Mouse (Mus musculus) cerebellum, adult 2 months (tissue): Measurements from ENCODE around the gene Gm26661. TPM values are rescaled to one million over a fixed set of nuclear protein-coding genes. Genes with fewer than 3 reads are reported as not detected.

ENCODE experiments used
- DNase-seq, 2 experiments: peaks; one replicate each; pipeline ENCODE4 v3.0.0; 2021
- H3K27ac ChIP-seq: fragments of 200-500 bp; 2 replicates; pipeline ENCODE4 v1.5.1; 2012; ENCODE audit warnings: low read length, control low read depth, inconsistent platforms; ENCODE audit not compliant: insufficient read depth
- H3K27me3 ChIP-seq: fragments of 200-500 bp; 2 replicates; pipeline ENCODE4 v1.6.1; 2012; ENCODE audit warnings: inconsistent platforms, mild to moderate bottlenecking, low read length, moderate library complexity; ENCODE audit not compliant: control insufficient read depth, insufficient read depth
- H3K4me1 ChIP-seq: fragments of 200-500 bp; 2 replicates; pipeline ENCODE4 v1.6.1; 2011; ENCODE audit warnings: low read length; ENCODE audit not compliant: control insufficient read depth, insufficient read depth
- H3K4me3 ChIP-seq: fragments of 200-500 bp; replicated peaks from 2 replicates; pipeline ENCODE3; 2011; ENCODE audit warnings: mild to moderate bottlenecking, low read depth, low read length, control low read depth; ENCODE audit not compliant: insufficient read depth
- CTCF ChIP-seq: fragments of 200-500 bp; IDR thresholded peaks from 2 replicates; pipeline ENCODE4 v1.5.1; 2011; ENCODE audit warnings: low read depth, mild to moderate bottlenecking, control low read depth, low read length, moderate library complexity, borderline replicate concordance; ENCODE audit not compliant: insufficient read depth
- POLR2A ChIP-seq: fragments of 200-500 bp; IDR thresholded peaks from 2 replicates; pipeline ENCODE4 v1.6.1; 2011; ENCODE audit warnings: low read length, control low read depth, borderline replicate concordance; ENCODE audit not compliant: insufficient read depth
- WGBS: fragments of 180-500 bp; shearing (Covaris S2); methylation state at CpG from one replicate; pipeline ENCODE4 v1.1.7; 2018; 5-methylcytosine and 5-hydroxymethylcytosine counted together
- polyA plus RNA-seq: library from polyadenylated mRNA; depleted of rRNA; stranded (reverse); fragments of >200 nt; gene quantifications from 2 replicates; pipeline ENCODE4 v1.2.3, GENCODE M21; 2012

The Gm26661 gene
- polyA plus RNA-seq, 1 experiment = not detected

DNA sequence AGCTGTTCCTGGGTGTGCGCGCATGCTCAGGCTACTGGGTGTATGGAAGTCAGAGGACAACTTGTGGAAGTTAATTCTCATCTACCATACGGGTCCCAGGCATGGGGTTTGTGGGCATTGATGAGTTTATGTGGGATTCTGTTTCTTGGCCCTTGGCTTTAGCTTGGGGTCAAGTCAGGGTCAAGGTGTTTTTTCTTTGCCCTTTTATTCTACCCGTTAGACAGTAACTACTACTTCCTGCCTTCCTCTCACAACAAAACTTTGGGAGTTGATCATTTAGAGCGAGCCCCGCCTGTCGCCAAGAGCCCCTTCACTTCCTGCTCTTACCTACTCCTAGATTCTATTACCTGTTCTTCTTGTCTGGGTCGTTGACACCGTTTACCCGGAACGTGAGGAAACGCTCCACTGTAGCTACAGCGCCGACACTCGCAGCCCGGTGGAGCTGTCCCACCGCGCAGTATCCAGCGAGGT is 291 bp upstream of the Gm26661 start:
- 21% methylated on average over 19 of the region's 19 CpGs for WGBS
- H3K27me3 ChIP-seq = no peaks in the 10 kb centered on the region
- DNase-seq = no peak
- H3K27ac ChIP-seq = no peak overlapping the region
- 0 out of 2 replicates have a peak, but pooled peaks cover 4% of the 10 kb centered on the region for H3K4me1 ChIP-seq
- H3K4me3 ChIP-seq = no peak overlapping the region
- no peak for TF ChIP-seq POLR2A
- TF ChIP-seq CTCF = no peak

- no peak overlapping the region for H3K4me3 ChIP-seq
- TF ChIP-seq POLR2A = no peak
- TF ChIP-seq CTCF = no peak
- H3K27ac ChIP-seq = no peak overlapping the region
- H3K4me1 ChIP-seq = 0 out of 2 replicates have a peak, but pooled peaks cover 4% of the 10 kb centered on the region
- WGBS = 97% methylated on average over 4 of the region's 4 CpGs
- no peak for DNase-seq
- no peaks in the 10 kb centered on the region; the same call in 1 of the 2 replicates for H3K27me3 ChIP-seq
These were observed 4.6 kb downstream of the Gm26661 start for GRCm38 (mm10) chr14:7795961-7796360.

DNA sequence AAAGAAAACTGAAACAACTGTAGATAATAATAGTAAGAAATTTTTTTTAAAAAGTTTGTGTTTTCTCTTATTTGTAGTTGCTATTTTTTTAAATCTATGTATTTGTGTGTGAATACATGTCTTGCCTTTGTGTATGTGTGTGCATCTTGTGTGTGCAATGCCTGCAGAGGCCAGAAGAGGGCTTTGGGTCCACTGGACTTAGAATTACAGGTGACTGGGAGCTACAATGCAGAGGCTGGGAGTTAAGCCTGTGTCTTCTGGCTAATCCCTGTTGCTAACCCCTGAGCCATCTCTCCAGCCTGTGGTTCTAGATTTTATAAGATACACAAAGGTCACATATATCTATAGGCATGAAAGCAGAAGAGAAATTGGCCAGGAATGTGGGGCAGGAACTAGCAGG is 9.2 kb downstream of the Gm26661 start:
- TF ChIP-seq CTCF = no peak
- peaks cover 13% of the 10 kb centered on the region for H3K4me1 ChIP-seq
- H3K4me3 ChIP-seq = no peak overlapping the region
- DNase-seq = no peak
- no peak overlapping the region for H3K27ac ChIP-seq
- no peaks in the 10 kb centered on the region; the same call in 1 of the 2 replicates for H3K27me3 ChIP-seq

DNA sequence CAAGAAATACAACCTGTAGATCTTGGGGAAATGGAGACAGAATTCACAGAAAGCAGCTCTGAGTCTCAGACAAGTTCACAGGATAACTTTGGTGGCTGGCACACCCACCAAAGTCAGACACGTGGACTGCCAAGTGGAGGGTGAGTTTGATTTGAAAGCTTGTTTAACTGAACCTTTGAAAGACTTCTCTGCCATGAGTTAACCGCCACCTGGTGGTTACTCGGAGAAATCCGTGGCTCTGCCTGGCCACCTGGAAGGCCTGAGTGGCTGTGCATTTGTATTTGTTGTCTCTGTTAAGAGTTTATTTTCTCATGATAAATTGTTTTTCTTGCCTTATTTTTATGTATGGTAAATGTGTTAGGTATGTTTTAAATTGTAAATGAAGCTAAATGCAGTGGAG is 10.4 kb downstream of the Gm26661 start:
- 20% methylated on average over 4 of the region's 4 CpGs for WGBS
- Histone ChIP-seq H3K4me1 (peaks cover 16% of the 10 kb centered on the region), H3K4me3 (no peak overlapping the region), H3K27ac (no peak overlapping the region), H3K27me3 (no peaks in the 10 kb centered on the region; the same call in 1 of the 2 replicates)
- no peak for TF ChIP-seq POLR2A
- TF ChIP-seq CTCF = peak; percentile 72; the same call in 1 of the 2 replicates
- peak; percentile 58 to 63 for DNase-seq

DNA sequence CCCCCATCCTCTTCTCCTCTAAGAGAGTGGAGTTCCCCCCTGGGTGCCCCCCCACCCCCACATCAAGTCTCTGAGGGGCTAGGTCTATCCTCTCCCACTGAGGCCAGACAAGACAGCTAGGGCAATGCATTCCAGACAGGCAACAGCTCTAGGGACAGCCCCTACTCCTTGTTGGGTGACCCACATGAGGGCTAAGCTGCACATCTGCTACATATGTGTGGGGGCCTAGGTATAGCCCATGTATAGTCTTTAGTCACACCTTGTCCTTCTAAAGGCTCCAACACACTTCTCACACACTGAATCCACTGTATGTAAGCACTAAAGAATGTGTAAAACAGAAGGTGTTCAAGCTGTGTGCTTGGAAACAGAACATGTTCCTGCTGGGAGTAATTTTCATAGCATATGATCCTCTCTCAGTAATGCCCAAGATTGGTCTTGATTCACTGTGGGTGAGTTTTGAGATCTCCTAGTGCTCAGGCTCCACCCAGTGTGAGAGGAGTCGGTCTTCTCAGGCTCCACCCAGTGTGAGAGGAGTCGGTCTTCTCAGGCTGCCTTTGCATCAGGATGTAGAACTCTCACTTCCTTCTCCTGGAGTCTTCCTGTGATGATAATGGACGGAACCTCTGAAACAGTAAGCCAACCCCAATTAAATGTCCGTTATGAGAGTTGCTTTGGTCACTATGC is 12.6 kb downstream of the Gm26661 start:
- no peak overlapping the region for H3K27ac ChIP-seq
- peak; percentile 61 to 88 for DNase-seq
- H3K4me3 ChIP-seq = no peak overlapping the region
- peaks cover 16% of the 10 kb centered on the region for H3K4me1 ChIP-seq
- TF ChIP-seq POLR2A (no peak), CTCF (no peak)
- 9% methylated on average over 4 of the region's 4 CpGs for WGBS
- H3K27me3 ChIP-seq = no peaks in the 10 kb centered on the region

- TF ChIP-seq POLR2A (no peak), CTCF (no peak)
- peaks cover 16% of the 10 kb centered on the region for H3K4me1 ChIP-seq
- 70% methylated on average over 2 of the region's 2 CpGs for WGBS
These were observed 13.1 kb downstream of the Gm26661 start for GRCm38 (mm10) chr14:7804558-7804905.

DNA sequence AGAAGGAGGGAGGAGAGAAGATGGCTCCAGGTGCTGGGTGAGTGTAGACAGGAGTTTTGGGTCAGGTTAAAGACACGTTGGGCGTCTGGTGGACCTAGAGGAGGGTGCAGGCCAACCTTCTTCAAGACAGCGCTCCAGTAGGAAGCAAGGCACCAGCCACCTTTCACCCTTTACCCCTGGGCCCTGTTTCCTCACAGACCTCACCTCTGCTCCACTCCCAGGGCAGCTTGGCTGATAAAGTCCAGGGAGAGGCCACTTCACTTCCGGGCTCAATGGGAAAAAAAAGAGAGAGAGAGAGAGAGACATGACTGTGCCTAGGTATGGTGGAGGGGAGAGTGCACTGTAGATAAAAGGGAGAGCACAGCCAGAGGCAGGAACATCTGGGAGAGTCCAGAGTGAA is 16.3 kb downstream of the Gm26661 start:
- no peak for DNase-seq
- WGBS = 94% methylated on average over 4 of the region's 4 CpGs
- Histone ChIP-seq H3K4me1 (peaks cover 16% of the 10 kb centered on the region), H3K27ac (no peak overlapping the region), H3K27me3 (no peaks in the 10 kb centered on the region), H3K4me3 (no peak overlapping the region)
- TF ChIP-seq POLR2A (no peak), CTCF (no peak)

More at GRCm38 (mm10) chr14:7804558-7804905, 13.1 kb downstream of the Gm26661 start:
- no peak for DNase-seq
- Histone ChIP-seq H3K27ac (no peak overlapping the region), H3K27me3 (no peaks in the 10 kb centered on the region), H3K4me3 (no peak overlapping the region)

GRCm38 (mm10) chr14:7808501-7808981 is 17.2 kb downstream of the Gm26661 start:
- Histone ChIP-seq H3K4me1 (peaks cover 12% of the 10 kb centered on the region), H3K27me3 (no peaks in the 10 kb centered on the region), H3K4me3 (no peak overlapping the region), H3K27ac (no peak overlapping the region)
- no peak for TF ChIP-seq POLR2A
- no peak for TF ChIP-seq CTCF
- WGBS = 79% methylated on average over 11 of the region's 11 CpGs
- no peak for DNase-seq
